Mouse (Mus musculus) liver, embryonic 11.5 days (tissue): ENCODE data around the gene Glb1l2. TPM values are rescaled to one million over a fixed set of nuclear protein-coding genes. Genes with fewer than 3 reads are reported as not detected.

Experiments used
- ATAC-seq: fragments of 200-750 bp; cut with Nextera tagmentation; replicated peaks from 2 replicates; pipeline ENCODE4 v1.8.0; 2017; ENCODE audit warnings: moderate number of reproducible peaks, mild to moderate bottlenecking, moderate TSS enrichment, moderate library complexity; ENCODE audit not compliant: low FRiP score
- DNase-seq: peaks from one replicate; pipeline ENCODE4 v3.0.0-alpha.2; 2017; ENCODE audit warnings: low spot score
- H3K27ac ChIP-seq: fragments of 300-500 bp; sonication (generic); 2 replicates; pipeline ENCODE4 v1.5.1; 2014; ENCODE audit warnings: mild to moderate bottlenecking, low read depth, low read length, control low read depth
- H3K27me3 ChIP-seq: fragments of 300-500 bp; sonication (generic); replicated peaks from 2 replicates; pipeline ENCODE4 v1.6.1; 2014; ENCODE audit warnings: low read length, mixed read lengths; ENCODE audit not compliant: control insufficient read depth, insufficient read depth
- H3K36me3 ChIP-seq: fragments of 300-500 bp; sonication (generic); 2 replicates; pipeline ENCODE4 v1.6.1; 2014; ENCODE audit warnings: mild to moderate bottlenecking, low read length, moderate library complexity, mixed read lengths; ENCODE audit not compliant: control insufficient read depth, insufficient read depth
- H3K4me1 ChIP-seq: fragments of 300-500 bp; sonication (generic); replicated peaks from 2 replicates; pipeline ENCODE4 v1.6.1; 2014; ENCODE audit warnings: low read length, mixed read lengths; ENCODE audit not compliant: control insufficient read depth, insufficient read depth
- H3K4me2 ChIP-seq: fragments of 300-500 bp; sonication (generic); 2 replicates; pipeline ENCODE4 v1.6.1; 2014; ENCODE audit warnings: mild to moderate bottlenecking, control low read depth, moderate library complexity
- H3K4me3 ChIP-seq: fragments of 300-500 bp; sonication (generic); 2 replicates; pipeline ENCODE4 v1.5.1; 2014; ENCODE audit warnings: low read depth, low read length, control low read depth
- H3K9ac ChIP-seq: fragments of 300-500 bp; sonication (generic); 2 replicates; pipeline ENCODE4 v1.6.1; 2014; ENCODE audit warnings: low read depth, low read length, control low read depth
- H3K9me3 ChIP-seq: fragments of 300-500 bp; sonication (generic); 2 replicates; pipeline ENCODE4 v1.6.1; 2016; ENCODE audit warnings: low read length, inconsistent platforms, mixed read lengths; ENCODE audit not compliant: control insufficient read depth
- WGBS: fragments of 180-500 bp; shearing (Covaris S2); extraction: QIAGEN DNeasy Blood & Tissue Kit; methylation state at CpG from one replicate; pipeline ENCODE4 v1.1.7; 2014; 5-methylcytosine and 5-hydroxymethylcytosine counted together
- polyA plus RNA-seq: library from polyadenylated mRNA; unstranded; fragments of >200 nt; fragmentation: Nextera tagmentation; extraction: Ambion mirVana; gene quantifications from 2 replicates; pipeline ENCODE4 v1.2.1, GENCODE M21; 2014

Glb1l2 gene
- polyA plus RNA-seq, 1 experiment from 2014 or later, result 1.6 TPM

- no peaks in the 10 kb centered on the region for H3K27me3 ChIP-seq
- 53% methylated on average over 4 of the region's 4 CpGs for WGBS
- ATAC-seq, result no peak
- no peak for DNase-seq
- no peaks in the 10 kb centered on the region for H3K36me3 ChIP-seq
- no peak overlapping the region for H3K27ac ChIP-seq
- no peaks in the 10 kb centered on the region for H3K9me3 ChIP-seq
- no peak overlapping the region for H3K9ac ChIP-seq
- no peaks in the 10 kb centered on the region for H3K4me1 ChIP-seq
- H3K4me2 ChIP-seq, result no peak overlapping the region
- H3K4me3 ChIP-seq, result no peak overlapping the region
These were observed 59.1 kb downstream of the Glb1l2 start for GRCm38 (mm10) chr9:26747121-26747520.

GRCm38 (mm10) chr9:26742817-26743216 is 63.5 kb downstream of the Glb1l2 start:
- WGBS, result 81% methylated on average over 3 of the region's 3 CpGs
- ATAC-seq (no peak), DNase-seq (no peak)
- Histone ChIP-seq H3K4me2 (no peak overlapping the region), H3K27me3 (no peaks in the 10 kb centered on the region), H3K27ac (no peak overlapping the region), H3K9ac (no peak overlapping the region), H3K4me3 (no peak overlapping the region), H3K9me3 (no peaks in the 10 kb centered on the region), H3K4me1 (no peaks in the 10 kb centered on the region), H3K36me3 (no peaks in the 10 kb centered on the region)

GRCm38 (mm10) chr9:26737116-26737515 is 69.2 kb downstream of the Glb1l2 start:
- H3K9me3 ChIP-seq, result no peaks in the 10 kb centered on the region
- ATAC-seq, result no peak
- H3K4me2 ChIP-seq, result no peak overlapping the region
- H3K9ac ChIP-seq, result no peak overlapping the region
- H3K36me3 ChIP-seq, result no peaks in the 10 kb centered on the region
- 75% methylated on average over 5 of the region's 5 CpGs for WGBS
- no peak overlapping the region for H3K4me3 ChIP-seq
- peaks cover 32% of the 10 kb centered on the region for H3K27me3 ChIP-seq
- no peak overlapping the region for H3K27ac ChIP-seq
- DNase-seq, result no peak
- H3K4me1 ChIP-seq, result no peaks in the 10 kb centered on the region

DNA sequence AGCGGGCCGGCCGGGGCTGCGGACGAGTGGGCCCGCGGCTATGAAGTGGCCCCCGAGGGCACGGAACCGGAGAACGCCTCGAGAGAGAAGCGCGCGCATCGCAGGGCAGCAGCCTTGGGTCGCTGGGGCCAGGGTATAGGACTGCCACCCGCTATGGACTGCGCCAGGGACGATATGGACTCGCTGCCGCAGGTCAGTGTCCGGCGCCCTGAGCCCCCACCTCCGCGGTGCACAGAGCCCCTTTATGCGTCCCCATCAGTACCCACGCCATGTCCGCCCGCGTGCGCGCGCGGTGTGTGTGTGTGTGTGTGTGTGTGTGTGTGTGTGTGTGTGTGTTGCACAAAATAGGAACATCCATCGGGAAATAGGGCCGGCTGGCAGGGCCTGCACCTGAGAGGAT is 72.3 kb downstream of the Glb1l2 start:
- DNase-seq (no peak), ATAC-seq (no peak; the same call in 1 of the 2 replicates)
- no peak overlapping the region for H3K27ac ChIP-seq
- peaks cover 37% of the 10 kb centered on the region for H3K27me3 ChIP-seq
- 6% methylated on average over 37 of the region's 37 CpGs for WGBS
- peak overlapping the region; percentile 67 for H3K4me2 ChIP-seq
- no peak overlapping the region for H3K9ac ChIP-seq
- no peaks in the 10 kb centered on the region for H3K36me3 ChIP-seq
- no peaks in the 10 kb centered on the region for H3K9me3 ChIP-seq
- H3K4me1 ChIP-seq, result no peaks in the 10 kb centered on the region
- peak overlapping the region; percentile 48 for H3K4me3 ChIP-seq

DNA sequence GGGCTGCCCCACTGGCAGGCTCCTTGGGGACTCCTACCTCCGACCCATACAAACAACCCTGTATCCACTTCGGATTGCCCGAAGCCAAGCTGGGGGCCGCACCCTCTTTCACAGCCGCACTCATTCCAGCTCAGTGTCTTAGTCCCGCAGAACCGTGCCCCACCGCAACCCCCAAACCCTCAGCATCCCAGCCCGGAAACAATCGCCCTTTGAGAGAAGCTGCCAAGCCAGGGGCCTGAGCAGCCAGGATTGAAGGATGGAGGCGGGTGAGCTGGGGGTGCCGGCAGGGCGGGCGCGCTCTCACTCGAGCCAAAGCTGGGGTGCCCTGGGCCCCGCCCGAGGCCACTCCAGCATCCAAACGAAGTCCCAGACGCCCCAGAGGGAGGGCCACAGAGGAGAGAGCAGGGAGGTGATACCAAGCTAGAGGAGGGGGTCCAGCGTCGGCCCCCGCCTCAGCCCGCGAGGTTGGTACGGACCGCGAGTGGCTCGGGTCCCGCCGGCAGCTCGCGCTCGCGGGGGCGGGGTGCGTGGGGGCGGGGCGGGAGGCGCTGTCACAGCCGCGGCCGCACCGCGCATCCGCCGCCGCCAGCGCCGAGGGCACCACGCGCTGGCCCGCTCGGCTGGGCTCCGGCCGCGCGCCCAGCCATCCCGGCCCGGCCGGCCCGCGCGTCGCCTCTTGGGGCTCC is 72.9 kb downstream of the Glb1l2 start, which contains the start of gene B3gat1:
B3gat1 (plus strand) TSS at position 523 of the 686 bp plus-strand sequence.
- Histone ChIP-seq H3K4me1 (no peaks in the 10 kb centered on the region), H3K4me3 (peak within 1 kb of the TSS; percentile 48), H3K36me3 (no peaks in the 10 kb centered on the region), H3K4me2 (peak within 1 kb of the TSS; percentile 67), H3K9me3 (no peaks in the 10 kb centered on the region), H3K27ac (no peak within 1 kb of the TSS), H3K9ac (no peak within 1 kb of the TSS), H3K27me3 (peaks cover 37% of the 10 kb centered on the region)
- DNase-seq, result no peak
- no peak; the same call in 1 of the 2 replicates for ATAC-seq
- WGBS, result 4% methylated on average over 31 of the region's 65 CpGs

GRCm38 (mm10) chr9:26728556-26728955 is 77.7 kb downstream of the Glb1l2 start:
- Histone ChIP-seq H3K4me2 (no peak overlapping the region), H3K4me3 (no peak overlapping the region), H3K27ac (no peak overlapping the region), H3K27me3 (peaks cover 15% of the 10 kb centered on the region), H3K4me1 (no peaks in the 10 kb centered on the region), H3K9ac (no peak overlapping the region), H3K9me3 (no peaks in the 10 kb centered on the region), H3K36me3 (no peaks in the 10 kb centered on the region)
- WGBS, result 69% methylated on average over 2 of the region's 2 CpGs
- no peak for ATAC-seq
- DNase-seq, result no peak

DNA sequence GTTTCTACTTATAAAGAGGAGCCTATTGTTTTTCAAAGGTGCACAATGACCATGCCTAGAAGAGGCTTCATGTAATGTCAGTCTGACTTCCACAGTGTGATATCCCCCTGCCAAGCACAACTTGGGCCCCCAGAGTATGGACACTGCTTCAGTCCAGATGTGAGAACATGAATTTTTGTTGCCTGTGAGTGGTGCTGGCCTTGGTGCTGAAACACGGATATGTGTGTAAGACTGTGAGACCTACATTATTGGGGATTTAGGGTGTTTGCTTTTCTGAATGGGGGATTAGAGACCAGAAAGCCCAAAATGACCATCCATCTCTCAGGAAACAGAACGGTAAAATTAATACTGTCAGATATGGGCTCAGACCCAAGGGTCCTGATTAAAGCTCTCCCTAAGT is 78.8 kb downstream of the Glb1l2 start:
- Histone ChIP-seq H3K36me3 (no peaks in the 10 kb centered on the region), H3K4me3 (no peak overlapping the region), H3K9ac (no peak overlapping the region), H3K27me3 (peaks cover 5% of the 10 kb centered on the region), H3K27ac (no peak overlapping the region), H3K4me2 (no peak overlapping the region), H3K4me1 (no peaks in the 10 kb centered on the region), H3K9me3 (no peaks in the 10 kb centered on the region)
- 40% methylated on average over 2 of the region's 2 CpGs for WGBS
- no peak for ATAC-seq
- DNase-seq, result no peak

GRCm38 (mm10) chr9:26725709-26726108 is 80.6 kb downstream of the Glb1l2 start:
- no peaks in the 10 kb centered on the region for H3K36me3 ChIP-seq
- WGBS, result 86% methylated on average over 3 of the region's 3 CpGs
- DNase-seq (no peak), ATAC-seq (no peak)
- H3K9ac ChIP-seq, result no peak overlapping the region
- no peaks in the 10 kb centered on the region for H3K4me1 ChIP-seq
- no peaks in the 10 kb centered on the region for H3K9me3 ChIP-seq
- no peaks in the 10 kb centered on the region for H3K27me3 ChIP-seq
- H3K27ac ChIP-seq, result no peak overlapping the region
- H3K4me3 ChIP-seq, result no peak overlapping the region
- H3K4me2 ChIP-seq, result no peak overlapping the region

- Histone ChIP-seq H3K36me3 (no peaks in the 10 kb centered on the region), H3K9me3 (no peaks in the 10 kb centered on the region), H3K27me3 (no peaks in the 10 kb centered on the region), H3K9ac (no peak overlapping the region), H3K4me3 (no peak overlapping the region), H3K4me1 (no peaks in the 10 kb centered on the region), H3K27ac (no peak overlapping the region), H3K4me2 (no peak overlapping the region)
- WGBS, result 78% methylated on average over 7 of the region's 7 CpGs
- no peak for ATAC-seq
- no peak for DNase-seq
These were observed 84.5 kb downstream of the Glb1l2 start for GRCm38 (mm10) chr9:26721771-26722170.
